Mouse (Mus musculus): ENCODE measurements around the gene Fkbp3.
A peak's percentile ranks its signal among the peaks of the same experiment; 100 is the strongest.
"Not testable (repeated sequence)": the region's sequence is repeated elsewhere in the genome, so short reads cannot be mapped to it uniquely, and the experiment has no call there.

Fkbp3 gene

GRCm38 (mm10) chr12:65073611-65074178 lies at the start of gene Fkbp3:
Gene Fkbp3, minus strand, starts transcription at chr12:65074007.
- DNase-seq (ENCODE audit: low spot score): peak; percentile 97

- no peak for DNase-seq (ENCODE audit: low spot score)
Measured at GRCm38 (mm10) chr12:65119451-65119850, 45.6 kb upstream of the Fkbp3 start.

GRCm38 (mm10) chr12:65118968-65119367 lies 45.2 kb upstream of the Fkbp3 start:
- no peak for DNase-seq (ENCODE audit: low spot score)

GRCm38 (mm10) chr12:65114978-65115377 lies 41.2 kb upstream of the Fkbp3 start:
- DNase-seq (ENCODE audit: low spot score): not testable (repeated sequence)

- DNase-seq (ENCODE audit: low spot score): no peak
Measured at GRCm38 (mm10) chr12:65113925-65114324, 40.1 kb upstream of the Fkbp3 start.

GRCm38 (mm10) chr12:65112811-65113210 lies 39.0 kb upstream of the Fkbp3 start:
- no peak for DNase-seq (ENCODE audit: low spot score)

- no peak for DNase-seq (ENCODE audit: low spot score)
Measured at GRCm38 (mm10) chr12:65111503-65111902, 37.7 kb upstream of the Fkbp3 start.

- DNase-seq (ENCODE audit: low spot score): no peak
Measured at GRCm38 (mm10) chr12:65108746-65109145, 34.9 kb upstream of the Fkbp3 start.

- DNase-seq (ENCODE audit: low spot score): no peak
Measured at GRCm38 (mm10) chr12:65076906-65077305, 3.1 kb upstream of the Fkbp3 start.

- no peak for DNase-seq (ENCODE audit: low spot score)
Measured at GRCm38 (mm10) chr12:65075733-65076310, 2.0 kb upstream of the Fkbp3 start.

- peak; percentile 92 for DNase-seq (ENCODE audit: low spot score)
Measured at GRCm38 (mm10) chr12:65075085-65075732, 1.4 kb upstream of the Fkbp3 start, which contains the start of gene Fancm. Gene Fancm, plus strand, starts transcription at chr12:65075603.

- no peak for DNase-seq (ENCODE audit: low spot score)
Measured at GRCm38 (mm10) chr12:65074651-65075050, 844 bp upstream of the Fkbp3 start.

- DNase-seq (ENCODE audit: low spot score): no peak
Measured at GRCm38 (mm10) chr12:65072911-65073610, 746 bp downstream of the Fkbp3 start.

- DNase-seq (ENCODE audit: low spot score): no peak
Measured at GRCm38 (mm10) chr12:65068409-65068808, 5.4 kb downstream of the Fkbp3 start.

GRCm38 (mm10) chr12:65066234-65066633 lies 7.6 kb downstream of the Fkbp3 start:
- DNase-seq (ENCODE audit: low spot score): no peak

- DNase-seq (ENCODE audit: low spot score): no peak
Measured at GRCm38 (mm10) chr12:65065241-65065640, 8.6 kb downstream of the Fkbp3 start.

GRCm38 (mm10) chr12:65061082-65061481 lies 12.7 kb downstream of the Fkbp3 start:
- no peak for DNase-seq (ENCODE audit: low spot score)

GRCm38 (mm10) chr12:65058203-65058602 lies 15.6 kb downstream of the Fkbp3 start:
- DNase-seq (ENCODE audit: low spot score): no peak

GRCm38 (mm10) chr12:65048799-65049198 lies 25.0 kb downstream of the Fkbp3 start:
- no peak for DNase-seq (ENCODE audit: low spot score)

- DNase-seq (ENCODE audit: low spot score): peak; percentile 42
Measured at GRCm38 (mm10) chr12:65037546-65037937, 36.3 kb downstream of the Fkbp3 start.

- DNase-seq (ENCODE audit: low spot score): no peak
Measured at GRCm38 (mm10) chr12:65036892-65037545, 36.8 kb downstream of the Fkbp3 start.

GRCm38 (mm10) chr12:65036190-65036870 lies 37.5 kb downstream of the Fkbp3 start, which contains the start of gene Prpf39:
Gene Prpf39, plus strand, starts transcription at chr12:65036333.
- DNase-seq (ENCODE audit: low spot score): peak; percentile 92
